Mouse (Mus musculus) right cerebral cortex, postnatal 10 days (tissue): ENCODE measurements around the gene Nr1h3.

Experiments used
- DNase-seq, 2 experiments: peaks; one replicate each; pipeline ENCODE4 v3.0.0; 2021; ENCODE audit warnings: low spot score in 2 of 2

Nr1h3 gene

GRCm38 (mm10) chr2:91139764-91140163 lies 62.9 kb downstream of the Nr1h3 start:
- no peak for DNase-seq

- no peak for DNase-seq
These were observed 63.3 kb downstream of the Nr1h3 start for GRCm38 (mm10) chr2:91139311-91139710.

GRCm38 (mm10) chr2:91137481-91137880 lies 65.2 kb downstream of the Nr1h3 start:
- peak in 1 of 2 experiments; percentile 20 for DNase-seq

GRCm38 (mm10) chr2:91136513-91137412 lies 65.9 kb downstream of the Nr1h3 start:
- DNase-seq, result no peak
